Mouse (Mus musculus): ENCODE results near the gene Fosl2. TPM values are rescaled to one million over a fixed set of nuclear protein-coding genes. Genes with fewer than 3 reads are reported as not detected.

Fosl2 gene
- 6.9 and 7.0 TPM in 2 replicates for polyA plus RNA-seq (2015; fragmentation: Nextera tagmentation; extraction: Ambion mirVana)

DNA sequence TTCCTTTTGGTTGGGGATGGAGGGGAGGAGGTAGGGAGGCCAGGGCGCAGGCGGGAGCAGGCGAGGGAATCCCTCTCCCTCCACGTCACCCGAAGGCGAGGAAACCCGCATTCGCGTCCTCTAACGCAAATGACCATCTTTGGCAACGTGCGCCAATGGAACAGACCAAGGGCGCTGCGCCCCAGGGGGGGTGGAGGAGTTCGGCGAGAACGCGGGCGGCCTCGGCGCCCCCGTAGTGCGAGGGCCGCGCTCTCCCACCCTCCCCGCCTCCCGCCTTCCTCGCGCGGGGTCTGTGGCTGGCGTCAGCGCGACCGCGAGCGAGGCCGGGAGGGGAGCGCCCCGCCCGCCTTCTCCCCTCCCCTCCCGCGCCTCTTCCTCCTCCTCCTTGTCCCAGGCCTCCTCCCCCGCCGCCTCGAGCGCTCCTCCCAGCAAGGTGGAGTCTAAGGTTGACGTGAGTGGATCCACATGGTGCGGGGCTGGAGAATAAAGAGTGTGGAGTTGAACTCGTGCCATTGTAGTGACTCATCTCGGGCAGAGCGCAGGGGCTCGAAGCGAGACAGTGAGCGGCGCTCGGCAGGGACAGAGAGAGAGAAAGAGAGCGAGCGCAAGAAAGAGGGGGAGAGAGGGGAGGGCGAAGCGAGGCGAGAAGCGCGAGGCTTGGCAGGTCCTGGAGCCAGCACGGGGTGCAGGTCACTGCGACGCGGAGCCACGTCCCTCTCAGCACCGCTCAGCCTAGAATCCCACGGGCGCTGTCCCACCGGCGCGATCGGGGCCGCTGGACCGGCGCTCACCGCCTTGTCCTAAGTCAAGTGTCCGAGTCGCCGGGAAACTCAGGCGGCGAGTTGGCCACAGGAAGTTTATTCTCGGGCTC lies at the start of gene Fosl2:
Gene Fosl2 (plus strand): TSS at position 466 of the 871 bp plus-strand sequence.
- under 1% methylated on average over 82 of the region's 85 CpGs for WGBS
- Histone ChIP-seq H3K4me2 (peak within 1 kb of the TSS; percentile 80), H3K4me3 (peak within 1 kb of the TSS; percentile 77), H3K9ac (peak within 1 kb of the TSS; percentile 90), H3K27ac (peak within 1 kb of the TSS; percentile 98), H3K36me3 (no peaks in the 10 kb centered on the region), H3K9me3 (no peaks in the 10 kb centered on the region), H3K27me3 (peaks cover 12% of the 10 kb centered on the region; the same call in 1 of the 2 replicates), H3K4me1 (peaks cover 50% of the 10 kb centered on the region)
- peak; percentile 84 for ATAC-seq (ENCODE audit: insufficient number of reproducible peaks, insufficient read depth, low FRiP score, low TSS enrichment, low read depth)

DNA sequence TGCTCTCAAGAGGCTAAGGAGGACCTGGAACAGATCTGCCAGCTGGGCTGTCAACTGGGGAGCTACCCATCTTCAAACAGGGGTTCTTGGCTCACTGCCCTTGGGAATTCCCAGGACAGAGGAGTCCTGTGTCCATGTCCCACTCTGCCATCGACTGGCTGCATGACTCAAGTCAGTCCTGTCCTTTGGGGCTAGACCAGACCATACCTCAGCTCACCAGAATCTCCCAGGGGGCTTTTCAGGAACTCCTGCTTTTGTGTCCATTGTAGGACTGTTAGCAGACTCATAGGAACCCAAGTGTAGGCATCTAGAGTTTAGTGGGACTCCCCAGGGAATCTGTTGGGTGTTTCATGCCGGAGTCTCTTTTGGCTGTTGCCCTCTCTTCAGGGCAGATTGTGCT lies 49.6 kb upstream of the Fosl2 start:
- H3K4me2 ChIP-seq = no peak overlapping the region
- no peaks in the 10 kb centered on the region for H3K36me3 ChIP-seq
- H3K4me3 ChIP-seq = no peak overlapping the region
- H3K9me3 ChIP-seq = no peaks in the 10 kb centered on the region
- H3K27ac ChIP-seq = no peak overlapping the region
- 93% methylated on average over 2 of the region's 2 CpGs for WGBS
- peaks cover 39% of the 10 kb centered on the region for H3K4me1 ChIP-seq
- no peak overlapping the region for H3K9ac ChIP-seq
- ATAC-seq (ENCODE audit: insufficient number of reproducible peaks, insufficient read depth, low FRiP score, low TSS enrichment, low read depth) = no peak
- H3K27me3 ChIP-seq = no peaks in the 10 kb centered on the region

DNA sequence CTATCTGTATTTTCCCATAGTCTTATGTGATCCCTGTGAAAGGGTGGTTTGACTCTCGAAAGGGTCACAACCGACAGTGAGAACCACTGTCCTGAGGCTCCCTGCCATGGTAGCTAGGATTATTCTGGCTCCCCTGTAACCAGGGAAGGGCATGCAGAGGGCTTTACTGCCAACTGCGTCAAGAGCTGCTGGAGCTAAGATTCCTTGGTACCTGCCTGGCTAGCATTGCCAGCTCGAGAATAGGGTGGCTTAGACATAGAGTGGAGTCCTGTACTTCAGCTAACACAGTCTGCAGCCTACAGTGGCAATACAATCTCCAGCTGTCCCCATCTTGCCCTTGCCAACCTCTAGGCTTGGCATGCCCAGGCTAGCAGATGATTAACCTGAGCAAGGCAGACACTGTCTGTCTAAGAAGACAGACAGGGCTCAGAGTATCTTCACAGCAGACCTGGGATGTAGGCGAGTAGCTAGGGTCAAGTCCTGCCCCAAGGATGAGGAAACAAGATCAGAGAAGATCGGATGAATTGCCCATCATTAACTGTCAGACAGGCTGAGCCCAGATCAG lies 49.0 kb upstream of the Fosl2 start:
- Histone ChIP-seq H3K4me2 (no peak overlapping the region), H3K27ac (no peak overlapping the region), H3K27me3 (no peaks in the 10 kb centered on the region), H3K4me3 (no peak overlapping the region), H3K4me1 (peaks cover 33% of the 10 kb centered on the region), H3K36me3 (no peaks in the 10 kb centered on the region), H3K9ac (no peak overlapping the region), H3K9me3 (no peaks in the 10 kb centered on the region)
- WGBS = 86% methylated on average over 6 of the region's 6 CpGs
- no peak for ATAC-seq (ENCODE audit: insufficient number of reproducible peaks, insufficient read depth, low FRiP score, low TSS enrichment, low read depth)

DNA sequence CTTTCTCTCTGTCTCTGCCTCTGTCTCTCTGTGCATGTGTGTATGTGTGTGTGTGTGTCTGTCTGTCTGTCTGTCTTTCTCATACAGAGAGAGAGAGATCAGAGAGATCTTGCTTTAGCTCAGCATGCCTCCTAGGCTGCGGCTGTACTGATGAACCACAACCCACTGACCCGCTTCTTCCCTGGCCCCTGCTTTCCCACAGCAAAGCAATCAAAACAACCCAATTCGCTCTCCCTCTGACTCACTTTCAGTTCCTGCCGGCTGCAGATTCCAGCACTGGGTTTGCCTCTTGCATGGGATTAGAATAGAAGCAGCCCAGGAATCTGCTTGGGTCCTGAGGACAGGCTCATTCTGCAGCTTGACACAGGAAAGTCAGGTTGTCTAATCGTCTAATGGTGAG lies 46.1 kb upstream of the Fosl2 start:
- Histone ChIP-seq H3K9me3 (no peaks in the 10 kb centered on the region), H3K27ac (peak overlapping the region; percentile 41; the same call in 1 of the 2 replicates), H3K4me1 (peaks cover 23% of the 10 kb centered on the region), H3K36me3 (no peaks in the 10 kb centered on the region), H3K4me3 (no peak overlapping the region), H3K27me3 (no peaks in the 10 kb centered on the region), H3K9ac (no peak overlapping the region), H3K4me2 (no peak overlapping the region)
- 40% methylated on average over 5 of the region's 5 CpGs for WGBS
- ATAC-seq (ENCODE audit: insufficient number of reproducible peaks, insufficient read depth, low FRiP score, low TSS enrichment, low read depth) = no peak

DNA sequence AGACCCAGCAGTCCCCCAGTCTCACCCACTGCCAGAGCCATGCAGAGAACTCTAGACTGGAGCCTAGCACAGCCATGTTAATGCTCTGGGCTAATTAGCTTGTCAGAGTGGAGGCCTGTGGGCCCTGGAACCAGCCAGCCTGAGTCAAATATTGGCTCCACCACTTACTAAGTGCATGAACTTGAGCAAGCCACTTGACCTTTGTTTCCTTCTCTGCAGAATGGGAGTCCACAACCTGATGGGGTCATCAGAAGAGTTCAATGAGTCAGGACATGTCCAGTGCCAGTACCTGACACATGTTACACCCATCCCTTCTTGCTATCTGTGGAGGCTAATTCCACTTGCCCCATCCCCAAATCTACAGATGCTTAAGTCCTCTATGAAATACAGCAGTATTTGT lies 43.3 kb upstream of the Fosl2 start:
- Histone ChIP-seq H3K4me2 (no peak overlapping the region), H3K9me3 (no peaks in the 10 kb centered on the region), H3K4me3 (no peak overlapping the region), H3K27me3 (no peaks in the 10 kb centered on the region), H3K27ac (no peak overlapping the region), H3K36me3 (no peaks in the 10 kb centered on the region), H3K4me1 (peaks cover 7% of the 10 kb centered on the region; the same call in 1 of the 2 replicates), H3K9ac (no peak overlapping the region)
- no peak for ATAC-seq (ENCODE audit: insufficient number of reproducible peaks, insufficient read depth, low FRiP score, low TSS enrichment, low read depth)

DNA sequence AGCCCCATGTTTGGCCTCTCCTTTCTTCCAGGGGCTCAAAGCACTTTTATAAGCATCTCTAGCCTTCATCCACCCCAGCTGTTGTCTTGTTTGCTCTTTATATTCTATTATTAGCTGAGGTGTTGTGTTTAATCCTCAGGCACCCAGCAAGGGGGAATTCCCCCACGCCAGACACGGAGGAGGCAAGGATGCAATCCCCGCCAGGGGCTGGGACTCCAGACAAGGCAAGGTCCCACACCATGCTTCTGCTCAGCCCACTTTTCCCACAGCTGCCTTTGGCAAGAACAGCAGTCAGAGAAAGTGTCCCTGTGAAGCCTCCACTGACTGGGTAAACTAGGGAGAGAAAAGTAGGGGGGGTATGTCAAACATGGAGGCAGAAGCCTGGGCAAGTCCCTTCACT lies 36.9 kb upstream of the Fosl2 start:
- Histone ChIP-seq H3K4me1 (peaks cover 40% of the 10 kb centered on the region), H3K27ac (no peak overlapping the region), H3K9me3 (no peaks in the 10 kb centered on the region), H3K4me3 (no peak overlapping the region), H3K27me3 (no peaks in the 10 kb centered on the region), H3K4me2 (no peak overlapping the region), H3K9ac (no peak overlapping the region), H3K36me3 (no peaks in the 10 kb centered on the region)
- WGBS = 71% methylated on average over 3 of the region's 3 CpGs
- ATAC-seq (ENCODE audit: insufficient number of reproducible peaks, insufficient read depth, low FRiP score, low TSS enrichment, low read depth) = no peak

DNA sequence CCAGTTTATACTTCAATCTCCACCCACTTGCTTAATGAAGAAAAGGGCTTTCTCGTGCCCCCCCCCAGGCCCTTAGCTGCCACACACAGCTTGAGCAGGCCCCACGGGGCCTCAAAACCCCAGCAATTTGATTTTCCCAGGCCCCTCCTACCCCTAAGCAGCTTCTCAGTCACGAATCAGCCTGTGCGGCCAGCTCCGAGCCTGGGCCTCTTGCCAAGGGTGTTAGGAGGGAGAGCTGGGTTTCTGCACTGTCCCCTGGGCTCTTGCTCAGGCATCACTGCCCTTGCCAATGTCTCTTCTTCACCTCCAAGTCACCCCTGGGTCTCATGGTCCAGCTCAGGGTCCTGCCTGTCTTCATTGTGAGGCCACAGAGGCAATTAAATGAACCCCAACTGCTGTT lies 33.1 kb upstream of the Fosl2 start:
- Histone ChIP-seq H3K36me3 (no peaks in the 10 kb centered on the region), H3K4me1 (peaks cover 40% of the 10 kb centered on the region), H3K9ac (peak overlapping the region; percentile 22; the same call in 1 of the 2 replicates), H3K4me2 (peak overlapping the region; percentile 7; the same call in 1 of the 2 replicates), H3K9me3 (no peaks in the 10 kb centered on the region), H3K4me3 (no peak overlapping the region), H3K27me3 (no peaks in the 10 kb centered on the region), H3K27ac (peak overlapping the region; percentile 70)
- peak; percentile 62; the same call in 1 of the 2 replicates for ATAC-seq (ENCODE audit: insufficient number of reproducible peaks, insufficient read depth, low FRiP score, low TSS enrichment, low read depth)
- 6% methylated on average over 5 of the region's 5 CpGs for WGBS

DNA sequence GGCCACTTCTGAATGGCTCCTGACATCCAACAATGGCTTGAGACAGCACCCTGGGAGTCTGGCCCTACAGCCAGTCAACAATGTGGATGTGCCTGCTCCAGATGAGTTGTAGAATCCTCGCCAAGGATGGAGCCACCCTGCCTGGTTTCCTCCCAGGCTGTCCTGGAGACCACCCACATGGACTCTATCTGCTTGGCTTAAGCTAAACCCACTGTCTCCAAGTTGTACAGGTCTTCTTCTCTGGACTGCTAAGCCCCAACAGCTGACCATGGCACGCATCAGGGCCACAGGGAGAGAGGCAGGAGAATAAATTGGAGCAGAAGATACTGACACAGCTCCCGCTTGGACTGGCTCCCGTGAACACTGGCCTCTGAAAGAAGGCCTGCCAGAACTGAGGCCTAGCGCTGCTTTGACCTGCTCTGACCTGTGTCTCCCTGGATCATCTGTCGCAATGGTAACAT lies 32.6 kb upstream of the Fosl2 start:
- ATAC-seq (ENCODE audit: insufficient number of reproducible peaks, insufficient read depth, low FRiP score, low TSS enrichment, low read depth) = no peak
- WGBS = 80% methylated on average over 6 of the region's 6 CpGs
- Histone ChIP-seq H3K4me2 (no peak overlapping the region), H3K9ac (no peak overlapping the region), H3K27me3 (no peaks in the 10 kb centered on the region), H3K36me3 (no peaks in the 10 kb centered on the region), H3K9me3 (no peaks in the 10 kb centered on the region), H3K27ac (peak overlapping the region; percentile 70; the same call in 1 of the 2 replicates), H3K4me3 (no peak overlapping the region), H3K4me1 (peaks cover 40% of the 10 kb centered on the region)

DNA sequence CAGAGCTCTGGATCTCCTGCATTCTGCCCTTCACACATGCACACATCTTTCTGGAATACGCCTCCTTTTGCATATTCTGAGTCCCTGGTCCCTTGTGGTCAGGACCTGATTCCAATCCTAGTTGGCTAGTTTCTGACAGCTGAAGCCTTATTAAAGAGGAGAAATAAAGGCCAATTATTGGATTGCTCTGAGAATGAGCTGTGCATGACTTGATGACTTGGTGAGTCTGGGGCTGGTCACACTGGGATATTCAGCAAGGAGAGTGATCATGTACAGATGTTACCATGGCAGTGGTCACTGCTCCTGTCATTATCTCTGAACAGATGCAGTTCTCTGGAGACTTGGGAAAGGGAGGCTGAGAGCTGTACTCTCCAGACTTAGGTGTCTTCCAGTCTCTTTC lies 32.1 kb upstream of the Fosl2 start:
- Histone ChIP-seq H3K27ac (no peak overlapping the region), H3K4me2 (no peak overlapping the region), H3K4me3 (no peak overlapping the region), H3K9ac (no peak overlapping the region), H3K36me3 (no peaks in the 10 kb centered on the region), H3K9me3 (no peaks in the 10 kb centered on the region), H3K27me3 (no peaks in the 10 kb centered on the region), H3K4me1 (peaks cover 40% of the 10 kb centered on the region)
- 89% methylated on average over 1 of the region's 1 CpGs for WGBS
- no peak for ATAC-seq (ENCODE audit: insufficient number of reproducible peaks, insufficient read depth, low FRiP score, low TSS enrichment, low read depth)

DNA sequence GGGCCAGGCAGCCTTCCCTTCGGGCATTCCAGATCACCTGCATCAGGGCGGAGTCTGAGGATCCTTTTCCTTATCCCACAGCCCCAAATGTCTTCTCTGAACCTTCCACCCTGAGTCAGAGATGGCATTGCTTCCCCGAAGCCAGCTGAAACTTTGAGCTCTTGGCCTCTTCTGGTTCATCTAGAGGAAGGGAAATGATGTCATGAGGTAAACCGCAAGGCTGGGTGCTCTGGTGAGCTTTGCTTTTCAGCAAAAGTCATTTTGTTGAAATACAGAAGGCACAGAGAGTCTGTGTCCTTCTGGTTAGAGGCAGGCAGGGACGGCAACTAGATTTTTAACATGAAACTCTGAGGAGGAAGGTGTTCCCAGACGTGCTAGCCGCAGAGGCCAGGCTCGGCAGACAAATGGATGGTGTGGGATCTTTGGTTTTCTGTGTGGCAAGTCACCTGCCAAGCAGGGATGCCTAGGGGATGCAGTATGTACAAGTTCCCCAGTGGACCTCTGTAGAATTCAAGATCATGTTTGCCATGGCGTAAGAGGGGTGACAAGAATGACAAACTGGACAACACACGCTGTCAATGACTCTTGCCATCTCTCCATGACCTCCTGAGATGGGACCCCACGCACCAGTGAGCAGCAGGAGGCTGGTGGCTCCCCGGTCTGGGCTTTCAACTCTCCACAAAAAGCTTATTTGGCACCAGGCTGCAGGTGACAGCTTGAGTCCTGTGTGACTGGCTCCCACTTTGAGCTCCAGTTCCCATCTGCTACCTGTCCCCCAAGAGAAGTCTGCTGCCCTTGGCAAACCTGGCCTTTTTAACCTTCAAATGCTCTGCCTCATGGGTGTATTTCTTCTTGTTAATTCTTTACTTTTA lies 31.2 kb upstream of the Fosl2 start:
- Histone ChIP-seq H3K4me3 (no peak overlapping the region), H3K27me3 (no peaks in the 10 kb centered on the region), H3K9ac (no peak overlapping the region), H3K4me1 (peaks cover 34% of the 10 kb centered on the region), H3K36me3 (no peaks in the 10 kb centered on the region), H3K27ac (no peak overlapping the region), H3K9me3 (no peaks in the 10 kb centered on the region), H3K4me2 (no peak overlapping the region)
- no peak for ATAC-seq (ENCODE audit: insufficient number of reproducible peaks, insufficient read depth, low FRiP score, low TSS enrichment, low read depth)
- 86% methylated on average over 12 of the region's 12 CpGs for WGBS

DNA sequence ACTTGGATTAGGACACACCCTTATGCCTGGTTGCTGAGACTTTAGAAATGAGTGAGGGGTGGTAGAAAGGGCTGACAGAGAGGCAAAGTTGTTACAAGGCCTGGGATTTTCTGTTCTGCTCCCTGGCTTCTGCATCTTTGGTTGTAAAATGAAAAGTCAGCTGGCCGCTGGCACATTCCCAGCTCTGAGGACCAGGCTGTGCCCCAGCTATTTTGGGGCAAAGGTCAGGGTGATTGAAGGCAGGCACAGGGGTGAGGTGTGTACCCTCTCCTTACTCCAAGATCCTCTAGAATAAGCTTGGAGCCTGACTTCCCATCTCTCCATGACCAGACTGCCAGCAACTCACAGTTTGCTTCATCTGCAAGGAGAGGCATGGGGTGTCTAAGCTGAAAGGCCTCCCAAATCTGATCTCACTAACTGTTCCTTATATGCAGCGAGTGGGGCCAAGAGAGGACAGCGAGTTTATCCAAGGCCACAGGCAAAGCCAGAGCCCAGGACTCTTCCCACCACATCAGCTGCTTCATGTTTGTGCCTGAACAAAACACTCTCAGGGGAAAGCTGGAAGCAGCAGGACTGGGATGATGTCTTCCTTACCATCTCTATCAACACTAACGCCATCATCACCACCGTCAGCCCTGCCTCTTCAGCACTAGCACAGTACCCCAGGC lies 29.0 kb upstream of the Fosl2 start:
- no peak overlapping the region for H3K4me3 ChIP-seq
- 77% methylated on average over 5 of the region's 5 CpGs for WGBS
- H3K9ac ChIP-seq = no peak overlapping the region
- H3K9me3 ChIP-seq = no peaks in the 10 kb centered on the region
- no peak overlapping the region for H3K27ac ChIP-seq
- no peak for ATAC-seq (ENCODE audit: insufficient number of reproducible peaks, insufficient read depth, low FRiP score, low TSS enrichment, low read depth)
- no peaks in the 10 kb centered on the region for H3K36me3 ChIP-seq
- H3K27me3 ChIP-seq = no peaks in the 10 kb centered on the region
- H3K4me1 ChIP-seq = peaks cover 21% of the 10 kb centered on the region
- no peak overlapping the region for H3K4me2 ChIP-seq
